Mouse (Mus musculus) forebrain, embryonic 11.5 days (tissue): ENCODE results near the gene Acr. TPM values are rescaled to one million over a fixed set of nuclear protein-coding genes. Genes with fewer than 3 reads are reported as not detected.
A peak's percentile ranks its signal among the peaks of the same experiment; 100 is the strongest.

Experiments used
- ATAC-seq: fragments of 200-750 bp; cut with Nextera tagmentation; replicated peaks from 2 replicates; pipeline ENCODE4 v1.8.0; 2017; ENCODE audit warnings: moderate TSS enrichment; ENCODE audit not compliant: low FRiP score
- DNase-seq: peaks from one replicate; pipeline ENCODE4 v3.0.0-alpha.2; 2017; ENCODE audit warnings: low spot score
- H3K27ac ChIP-seq: fragments of 300-500 bp; sonication (generic); 2 replicates; pipeline ENCODE4 v1.5.1; 2014; ENCODE audit warnings: low read depth, low read length
- H3K27me3 ChIP-seq: fragments of 300-500 bp; sonication (generic); 2 replicates; pipeline ENCODE4 v1.6.1; 2014; ENCODE audit warnings: mild to moderate bottlenecking, low read length, mixed read lengths; ENCODE audit not compliant: control insufficient read depth, insufficient read depth
- H3K36me3 ChIP-seq: fragments of 300-500 bp; sonication (generic); 2 replicates; pipeline ENCODE4 v1.6.1; 2014; ENCODE audit warnings: mild to moderate bottlenecking, low read length, moderate library complexity, mixed read lengths; ENCODE audit not compliant: control insufficient read depth, insufficient read depth
- H3K4me1 ChIP-seq: fragments of 300-500 bp; sonication (generic); replicated peaks from 2 replicates; pipeline ENCODE4 v1.6.1; 2014; ENCODE audit warnings: low read length, mixed read lengths; ENCODE audit not compliant: control insufficient read depth, insufficient read depth
- H3K4me2 ChIP-seq: fragments of 300-500 bp; sonication (generic); 2 replicates; pipeline ENCODE4 v1.6.1; 2014; ENCODE audit warnings: low read depth, mild to moderate bottlenecking, low read length, moderate library complexity, mixed read lengths; ENCODE audit not compliant: severe bottlenecking
- H3K4me3 ChIP-seq: fragments of 300-500 bp; sonication (generic); 2 replicates; pipeline ENCODE4 v1.5.1; 2014; ENCODE audit warnings: low read depth, low read length
- H3K9ac ChIP-seq: fragments of 300-500 bp; sonication (generic); 2 replicates; pipeline ENCODE4 v1.6.1; 2014; ENCODE audit warnings: low read length
- H3K9me3 ChIP-seq: fragments of 300-500 bp; sonication (generic); 2 replicates; pipeline ENCODE4 v1.6.1; 2016; ENCODE audit warnings: low read length, mixed read lengths; ENCODE audit not compliant: control insufficient read depth
- WGBS: fragments of 180-500 bp; shearing (Covaris S2); extraction: QIAGEN DNeasy Blood & Tissue Kit; methylation state at CpG from one replicate; pipeline ENCODE4 v1.1.7; 2014; 5-methylcytosine and 5-hydroxymethylcytosine counted together
- polyA plus RNA-seq: library from polyadenylated mRNA; unstranded; fragments of >200 nt; fragmentation: Nextera tagmentation; extraction: Ambion mirVana; gene quantifications from 2 replicates; pipeline ENCODE4 v1.2.1, GENCODE M21; 2014

Acr gene
- polyA plus RNA-seq, 1 experiment from 2014 or later: 0.84 TPM

- Histone ChIP-seq H3K27me3 (no peaks in the 10 kb centered on the region), H3K27ac (no peak overlapping the region), H3K4me1 (no peaks in the 10 kb centered on the region), H3K4me2 (no peak overlapping the region), H3K9ac (no peak overlapping the region), H3K9me3 (no peaks in the 10 kb centered on the region), H3K36me3 (no peaks in the 10 kb centered on the region), H3K4me3 (no peak overlapping the region)
- peak; percentile 18; the same call in 1 of the 2 replicates for ATAC-seq
- DNase-seq: no peak
- 63% methylated on average over 5 of the region's 5 CpGs for WGBS
Observed at GRCm38 (mm10) chr15:89622959-89623625, 55.0 kb downstream of the Acr start.

- DNase-seq (peak; percentile 86), ATAC-seq (peak; percentile 60)
- no peaks in the 10 kb centered on the region for H3K9me3 ChIP-seq
- no peak overlapping the region for H3K27ac ChIP-seq
- 14% methylated on average over 6 of the region's 6 CpGs for WGBS
- no peaks in the 10 kb centered on the region for H3K27me3 ChIP-seq
- no peak overlapping the region for H3K4me3 ChIP-seq
- H3K4me2 ChIP-seq: no peak overlapping the region
- H3K4me1 ChIP-seq: no peaks in the 10 kb centered on the region
- no peaks in the 10 kb centered on the region for H3K36me3 ChIP-seq
- H3K9ac ChIP-seq: no peak overlapping the region
Observed at GRCm38 (mm10) chr15:89623626-89623959, 55.5 kb downstream of the Acr start.

Other genes with a start within 250 kb of the Acr start
- gene Adm2, start 245.6 kb upstream of the Acr start, polyA plus RNA-seq: 0.15 TPM in 1 of 2 replicates, not detected in the other
- gene Miox, start 233.9 kb upstream of the Acr start, polyA plus RNA-seq: not detected in 2 replicates
- gene Lmf2, start 212.7 kb upstream of the Acr start, polyA plus RNA-seq: 43.7 and 47.3 TPM in 2 replicates
- 191 and 203 TPM in 2 replicates for gene Ncaph2, start 212.6 kb upstream of the Acr start, polyA plus RNA-seq
- 5.1 and 5.7 TPM in 2 replicates for gene Sco2, start 194.5 kb upstream of the Acr start, polyA plus RNA-seq
- 0.80 and 1.3 TPM in 2 replicates for gene Tymp, start 191.3 kb upstream of the Acr start, polyA plus RNA-seq
- 0.37 and 1.2 TPM in 2 replicates for gene Odf3b, start 189.0 kb upstream of the Acr start, polyA plus RNA-seq
- gene Klhdc7b, start 183.4 kb upstream of the Acr start, polyA plus RNA-seq: not detected in 2 replicates
- gene Syce3, start 157.8 kb upstream of the Acr start, polyA plus RNA-seq: not detected in 2 replicates
- 0.84 TPM in 1 of 2 replicates, not detected in the other for gene Cpt1b, start 142.5 kb upstream of the Acr start, polyA plus RNA-seq
- gene C730034F03Rik, start 138.7 kb upstream of the Acr start, polyA plus RNA-seq: 3.5 and 6.0 TPM in 2 replicates
- 0.40 TPM in 1 of 2 replicates, not detected in the other for gene Gm44502, start 138.6 kb upstream of the Acr start, polyA plus RNA-seq
- gene Chkb, start 138.4 kb upstream of the Acr start, polyA plus RNA-seq: 54.5 and 56.0 TPM in 2 replicates
- 26.0 and 27.4 TPM in 2 replicates for gene Mapk8ip2, start 114.4 kb upstream of the Acr start, polyA plus RNA-seq
- gene Arsa, start 90.9 kb upstream of the Acr start, polyA plus RNA-seq: 9.9 and 10.6 TPM in 2 replicates
- gene Shank3, start 68.7 kb upstream of the Acr start, polyA plus RNA-seq: 3.8 and 4.9 TPM in 2 replicates
- 76.4 and 76.7 TPM in 2 replicates for gene Rabl2, start 23.6 kb downstream of the Acr start, polyA plus RNA-seq